Mouse (Mus musculus): ENCODE measurements around the gene Frrs1. TPM values are rescaled to one million over a fixed set of nuclear protein-coding genes. Genes with fewer than 3 reads are reported as not detected.

Gene Frrs1
- polyA plus RNA-seq, 1 experiment, result 32.4 TPM

- no peak overlapping the region for H3K27ac ChIP-seq (ENCODE audit: insufficient read depth, low read length)
- H3K4me1 ChIP-seq (ENCODE audit: control insufficient read depth, insufficient read depth, low read length), result peaks cover 3% of the 10 kb centered on the region
- no peak overlapping the region for H3K4me3 ChIP-seq (ENCODE audit: insufficient read depth, low read length)
- no peak for TF ChIP-seq CTCF (IDR thresholded peaks at IDR 0.05; ENCODE audit: borderline replicate concordance, insufficient read depth, low read length)
- TF ChIP-seq POLR2A (IDR thresholded peaks at IDR 0.05; ENCODE audit: low read depth, low read length), result no peak
Measured at GRCm38 (mm10) chr3:116953366-116953765, 94.1 kb downstream of the Frrs1 start.

- no peak overlapping the region for H3K4me3 ChIP-seq (ENCODE audit: insufficient read depth, low read length)
- H3K27ac ChIP-seq (ENCODE audit: insufficient read depth, low read length), result no peak overlapping the region
- TF ChIP-seq CTCF (IDR thresholded peaks at IDR 0.05; ENCODE audit: borderline replicate concordance, insufficient read depth, low read length), result no peak
- TF ChIP-seq POLR2A (IDR thresholded peaks at IDR 0.05; ENCODE audit: low read depth, low read length), result no peak
Measured at GRCm38 (mm10) chr3:116955061-116955460, 95.8 kb downstream of the Frrs1 start.

More at GRCm38 (mm10) chr3:116955061-116955460, 95.8 kb downstream of the Frrs1 start:
- H3K4me1 ChIP-seq (ENCODE audit: control insufficient read depth, insufficient read depth, low read length), result peaks cover 3% of the 10 kb centered on the region

Other genes with a start within 250 kb of the Frrs1 start
- gene Trmt13, start 244.9 kb upstream of the Frrs1 start, polyA plus RNA-seq (2011; ENCODE audit: insufficient read length, low read depth, missing spikeins), result 19.0 and 21.2 TPM in 2 replicates
- gene Mfsd14a, start 196.8 kb upstream of the Frrs1 start, polyA plus RNA-seq (2011; ENCODE audit: insufficient read length, low read depth, missing spikeins), result 41.4 and 45.4 TPM in 2 replicates
- gene Gm43191, start 178.2 kb upstream of the Frrs1 start, polyA plus RNA-seq (2011; ENCODE audit: insufficient read length, low read depth, missing spikeins), result not detected in 2 replicates
- 18.7 and 23.7 TPM in 2 replicates for gene Slc35a3, start 146.6 kb upstream of the Frrs1 start, polyA plus RNA-seq (2011; ENCODE audit: insufficient read length, low read depth, missing spikeins)
- 32.2 and 33.6 TPM in 2 replicates for gene Agl, start 51.3 kb upstream of the Frrs1 start, polyA plus RNA-seq (2011; ENCODE audit: insufficient read length, low read depth, missing spikeins)
- gene 4930455H04Rik, start 108.8 kb downstream of the Frrs1 start, polyA plus RNA-seq (2011; ENCODE audit: insufficient read length, low read depth, missing spikeins), result not detected in 2 replicates
- 5.2 and 6.6 TPM in 2 replicates for gene Palmd, start 109.5 kb downstream of the Frrs1 start, polyA plus RNA-seq (2011; ENCODE audit: insufficient read length, low read depth, missing spikeins)